Mouse (Mus musculus) activated CD4-positive, CD25-positive, alpha-beta regulatory T cell, adult 9 weeks (primary cell): Measurements from ENCODE around the gene Nsd1. TPM values are rescaled to one million over a fixed set of nuclear protein-coding genes. Genes with fewer than 3 reads are reported as not detected.

ENCODE experiments used
- polyA plus RNA-seq: library from polyadenylated mRNA; unstranded; fragments of 100-300 nt; shearing (Covaris generic); gene quantifications from one replicate; pipeline ENCODE4 v1.2.1, GENCODE M21; 2017

The Nsd1 gene
- polyA plus RNA-seq: 98.2 TPM

DNA sequence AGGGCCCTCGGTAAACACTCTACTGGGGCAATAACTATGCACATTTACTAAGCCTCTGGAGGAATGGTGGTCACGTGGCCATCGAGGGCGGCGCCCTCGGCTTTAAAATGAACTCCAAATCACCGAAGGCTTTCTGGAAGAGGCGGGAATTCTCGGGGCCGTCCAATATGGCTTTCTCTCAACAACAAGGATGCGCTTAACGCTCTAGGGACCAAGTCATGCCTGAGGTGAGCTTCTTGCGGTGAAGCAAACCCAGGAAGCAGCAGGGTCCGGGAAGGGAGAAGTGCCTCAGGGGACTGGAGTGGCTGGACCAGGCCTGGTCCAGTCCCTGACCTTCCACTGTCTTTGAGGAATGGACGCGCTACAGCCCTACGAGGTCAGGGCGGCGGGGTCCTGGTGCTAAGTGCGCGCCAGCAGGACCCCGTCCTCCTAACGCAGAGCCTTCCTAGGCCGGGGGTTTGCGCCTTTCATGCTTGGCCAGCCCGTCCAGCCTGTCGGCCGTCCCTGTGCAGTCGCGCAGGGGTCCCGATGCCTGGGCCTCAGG, at the start of gene Nsd1:
Gene Nsd1 (plus strand): TSS at position 134 of the 544 bp plus-strand sequence.

DNA sequence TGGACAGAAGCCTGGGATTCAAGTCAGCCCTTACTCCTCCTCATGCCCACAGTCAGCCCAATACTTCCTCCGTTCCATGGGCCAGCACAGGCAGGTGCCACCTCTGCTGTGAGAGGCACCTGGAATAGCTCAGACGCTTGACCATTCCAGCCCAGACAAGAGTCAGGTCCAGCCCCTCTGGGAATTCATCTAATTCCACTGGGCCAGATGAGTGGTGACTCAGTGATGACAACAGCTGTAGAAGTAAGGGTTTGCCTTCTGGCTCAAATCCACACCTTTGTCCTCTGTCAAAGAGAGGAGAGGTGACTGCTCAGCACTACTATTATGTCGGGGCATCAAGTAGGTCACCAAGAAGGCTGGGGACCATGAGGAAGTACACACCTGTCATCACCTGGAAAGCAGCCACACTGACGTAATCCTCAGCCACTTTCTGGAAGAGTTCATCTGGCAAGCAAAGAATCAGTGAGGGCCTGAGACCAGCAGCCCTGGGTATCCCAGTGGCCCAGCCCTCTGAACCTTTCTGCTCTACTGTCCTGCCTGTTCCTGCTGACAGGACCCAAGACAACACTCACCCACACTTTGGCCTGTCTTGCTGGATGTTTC, 110.5 kb downstream of the Nsd1 start, which contains the start of gene Prelid1:
Gene Prelid1 (plus strand): TSS at position 570 of the 603 bp plus-strand sequence.

DNA sequence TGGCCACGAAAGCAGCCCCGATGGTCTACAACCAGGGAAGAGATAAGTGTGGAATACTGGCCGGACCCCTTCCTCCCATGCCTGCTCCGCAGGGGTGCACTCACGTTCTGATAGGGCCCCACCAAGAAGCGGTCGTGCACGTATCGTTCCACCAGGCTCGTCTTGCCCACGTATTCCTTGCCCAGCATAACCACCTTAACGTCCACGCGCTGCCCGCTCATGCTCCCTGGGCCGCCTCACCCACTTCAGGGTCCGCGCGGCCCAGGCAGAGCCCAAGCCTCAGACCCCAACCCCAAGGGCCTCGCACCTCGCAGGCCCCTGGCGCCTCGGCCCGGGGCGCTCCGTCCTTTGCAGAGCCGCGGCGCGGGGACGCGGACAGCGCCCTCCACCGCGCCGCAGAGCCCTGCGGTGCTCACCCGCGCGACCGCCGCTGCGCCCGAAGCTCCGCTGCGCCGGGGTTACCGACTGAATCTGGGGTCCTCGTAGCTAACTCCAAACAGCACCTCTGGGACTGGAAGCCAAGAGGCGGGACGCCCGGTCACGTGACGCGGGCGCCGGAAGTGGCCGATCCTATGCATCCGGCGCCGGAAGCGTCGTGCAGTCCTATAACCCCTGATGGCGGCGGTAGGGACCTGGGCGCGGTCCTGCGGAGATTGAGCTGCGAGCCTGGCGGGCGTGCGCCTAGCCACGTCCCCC, 112.0 kb downstream of the Nsd1 start, which contains the start of gene Rab24:
Gene Rab24 (minus strand): TSS at position 513 of the 696 bp plus-strand sequence.

DNA sequence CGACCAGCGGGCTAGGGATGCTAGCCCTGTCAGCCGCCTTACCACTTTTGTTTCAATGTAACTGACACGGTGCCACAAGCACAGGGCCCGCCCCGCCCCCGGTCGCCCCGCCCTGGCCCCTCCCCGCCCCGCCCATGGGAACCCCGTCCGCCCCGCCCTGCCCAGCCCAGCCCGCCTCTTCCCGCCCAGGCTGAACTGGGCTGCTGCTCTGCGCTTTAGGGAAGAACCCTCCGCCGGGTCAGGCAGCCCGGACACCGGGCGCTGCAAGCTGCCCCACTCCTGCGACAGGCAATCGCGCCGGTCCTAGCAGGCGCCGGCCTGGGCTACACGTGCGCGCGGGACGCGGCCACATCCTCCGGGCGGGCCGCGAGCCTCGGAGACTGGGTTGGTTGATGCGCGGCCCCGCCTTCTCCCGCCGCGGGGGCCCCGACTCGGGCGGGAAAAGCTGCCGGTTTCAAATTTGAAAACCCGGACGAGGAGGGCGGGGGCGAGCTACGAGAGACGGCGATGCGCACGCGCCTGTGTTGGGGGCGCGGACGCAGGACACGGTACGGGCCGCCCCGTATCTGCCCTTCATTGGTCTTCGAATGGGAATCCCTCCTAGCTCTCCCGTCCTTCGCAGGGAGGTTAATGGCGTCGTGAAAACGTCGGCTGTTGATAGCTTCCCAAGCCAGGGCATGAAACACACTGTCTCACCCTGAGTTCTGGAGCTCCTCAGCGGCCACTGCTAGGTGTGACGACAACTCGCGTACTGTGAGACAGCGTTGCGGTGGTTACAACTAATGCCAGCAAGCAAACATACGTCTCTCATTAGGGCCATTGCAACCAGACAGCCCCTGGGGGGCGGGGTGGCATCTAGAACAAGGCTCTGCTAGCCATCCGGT, 120.3 kb downstream of the Nsd1 start, which contains the start of gene Mxd3:
Gene Mxd3 (minus strand): TSS at position 141 of the 884 bp plus-strand sequence.

DNA sequence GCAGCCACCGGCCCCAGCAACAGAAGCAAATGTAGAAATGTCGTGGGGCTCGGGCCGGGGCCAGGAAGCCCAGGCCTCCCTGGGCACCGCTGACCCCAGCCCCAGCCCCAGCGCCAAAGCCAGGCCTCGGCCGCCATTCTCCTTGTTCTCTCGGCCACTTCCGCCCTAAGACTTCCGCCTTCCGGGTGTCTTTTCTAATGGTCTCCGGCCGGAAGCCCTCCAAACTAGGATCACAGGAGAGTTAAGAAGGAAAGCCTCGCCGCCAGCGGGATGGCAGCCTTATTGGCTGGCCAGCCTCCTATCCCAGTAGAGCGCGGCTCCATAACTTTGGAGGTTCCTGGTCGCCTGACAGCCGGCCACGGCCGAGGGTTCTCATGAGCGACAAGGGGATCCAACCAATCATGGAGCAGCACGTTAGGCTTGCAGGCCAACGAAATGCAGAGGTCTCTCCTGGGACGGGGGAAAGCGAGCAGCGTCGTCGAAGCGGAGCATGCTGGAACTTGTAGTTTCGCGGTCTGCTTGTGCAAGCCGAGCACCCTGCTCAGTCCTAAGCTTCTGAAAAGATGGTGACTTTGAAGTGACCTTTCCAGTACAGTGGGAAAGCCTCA, 153.0 kb downstream of the Nsd1 start, which contains the start of gene Lman2:
Gene Lman2 (minus strand): TSS at position 331 of the 608 bp plus-strand sequence.

Other genes starting within 250 kb of the Nsd1 start
- 1.1 TPM for gene Hk3, start 188.4 kb upstream of the Nsd1 start, polyA plus RNA-seq
- gene Uimc1, start 109.5 kb upstream of the Nsd1 start, polyA plus RNA-seq: 69.7 TPM
- 38.6 TPM for gene Zfp346, start 104.5 kb upstream of the Nsd1 start, polyA plus RNA-seq
- gene Gm17617, start 76.2 kb upstream of the Nsd1 start, polyA plus RNA-seq: not detected
- not detected for gene Fgfr4, start 57.1 kb upstream of the Nsd1 start, polyA plus RNA-seq
- 449 TPM for gene Prelid1, start 110.7 kb downstream of the Nsd1 start, polyA plus RNA-seq
- 17.2 TPM for gene Rab24, start 112.2 kb downstream of the Nsd1 start, polyA plus RNA-seq
- gene Mxd3, start 120.0 kb downstream of the Nsd1 start, polyA plus RNA-seq: 5.0 TPM
- gene Lman2, start 153.0 kb downstream of the Nsd1 start, polyA plus RNA-seq: 166 TPM
- gene Rgs14, start 159.9 kb downstream of the Nsd1 start, polyA plus RNA-seq: 174 TPM
- gene Slc34a1, start 188.4 kb downstream of the Nsd1 start, polyA plus RNA-seq: not detected
- gene Pfn3, start 205.4 kb downstream of the Nsd1 start, polyA plus RNA-seq: not detected
- not detected for gene F12, start 217.0 kb downstream of the Nsd1 start, polyA plus RNA-seq
- gene Grk6, start 235.3 kb downstream of the Nsd1 start, polyA plus RNA-seq: 17.4 TPM